Mouse (Mus musculus): ENCODE measurements around the gene Noc2l. TPM values are rescaled to one million over a fixed set of nuclear protein-coding genes. Genes with fewer than 3 reads are reported as not detected.
A peak's percentile ranks its signal among the peaks of the same experiment; 100 is the strongest.

Gene Noc2l
- polyA plus RNA-seq, 1 experiment from 2014 or later, result 19.9 TPM

- Histone ChIP-seq H3K4me1 (replicated peaks; ENCODE audit: control insufficient read depth, insufficient read depth, low read length) (no peaks in the 10 kb centered on the region), H3K4me3 (ENCODE audit: low read depth, low read length) (no peak overlapping the region), H3K27ac (ENCODE audit: low read depth, low read length) (no peak overlapping the region), H3K9ac (ENCODE audit: low read depth, low read length) (no peak overlapping the region), H3K4me2 (replicated peaks; ENCODE audit: low read depth) (no peak overlapping the region), H3K36me3 (ENCODE audit: control insufficient read depth, insufficient read depth) (peaks cover 9% of the 10 kb centered on the region), H3K27me3 (replicated peaks; ENCODE audit: control insufficient read depth, insufficient read depth, low read length) (peaks cover 33% of the 10 kb centered on the region), H3K9me3 (ENCODE audit: control insufficient read depth) (no peaks in the 10 kb centered on the region)
- no peak for TF ChIP-seq CTCF (IDR thresholded peaks at IDR 0.05; ENCODE audit: low read depth)
- 41% methylated on average over 7 of the region's 7 CpGs for WGBS
- no peak; the same call in 1 of the 2 replicates for ATAC-seq
Measured at GRCm38 (mm10) chr4:156253043-156253442, 17.2 kb downstream of the Noc2l start.

- peak; percentile 56 for ATAC-seq
- H3K4me3 ChIP-seq (ENCODE audit: low read depth, low read length), result peak overlapping the region; percentile 20; the same call in 1 of the 2 replicates
- no peak for TF ChIP-seq CTCF (IDR thresholded peaks at IDR 0.05; ENCODE audit: low read depth)
Measured at GRCm38 (mm10) chr4:156254361-156255077, 18.7 kb downstream of the Noc2l start.

GRCm38 (mm10) chr4:156255078-156255839, 19.4 kb downstream of the Noc2l start, which contains the start of gene Samd11:
TSS of gene Samd11 (minus strand) at chr4:156255657.
- WGBS, result 11% methylated on average over 26 of the region's 26 CpGs
- no peak within 1 kb of the TSS for H3K27ac ChIP-seq (ENCODE audit: low read depth, low read length)

More at GRCm38 (mm10) chr4:156254361-156255077, 18.7 kb downstream of the Noc2l start:
- no peaks in the 10 kb centered on the region for H3K9me3 ChIP-seq (ENCODE audit: control insufficient read depth)
- H3K4me2 ChIP-seq (replicated peaks; ENCODE audit: low read depth), result peak overlapping the region; percentile 43
- H3K9ac ChIP-seq (ENCODE audit: low read depth, low read length), result no peak overlapping the region
- no peak overlapping the region for H3K27ac ChIP-seq (ENCODE audit: low read depth, low read length)
- no peaks in the 10 kb centered on the region for H3K4me1 ChIP-seq (replicated peaks; ENCODE audit: control insufficient read depth, insufficient read depth, low read length)
- no peaks in the 10 kb centered on the region for H3K36me3 ChIP-seq (ENCODE audit: control insufficient read depth, insufficient read depth)
- 3% methylated on average over 28 of the region's 30 CpGs for WGBS
- peaks cover 33% of the 10 kb centered on the region for H3K27me3 ChIP-seq (replicated peaks; ENCODE audit: control insufficient read depth, insufficient read depth, low read length)

More at GRCm38 (mm10) chr4:156255078-156255839, 19.4 kb downstream of the Noc2l start, which contains the start of gene Samd11:
- Histone ChIP-seq H3K27me3 (replicated peaks; ENCODE audit: control insufficient read depth, insufficient read depth, low read length) (peaks cover 33% of the 10 kb centered on the region), H3K4me3 (ENCODE audit: low read depth, low read length) (peak within 1 kb of the TSS; percentile 20; the same call in 1 of the 2 replicates), H3K4me2 (replicated peaks; ENCODE audit: low read depth) (no peak within 1 kb of the TSS), H3K9me3 (ENCODE audit: control insufficient read depth) (no peaks in the 10 kb centered on the region), H3K9ac (ENCODE audit: low read depth, low read length) (no peak within 1 kb of the TSS), H3K36me3 (ENCODE audit: control insufficient read depth, insufficient read depth) (no peaks in the 10 kb centered on the region), H3K4me1 (replicated peaks; ENCODE audit: control insufficient read depth, insufficient read depth, low read length) (no peaks in the 10 kb centered on the region)
- no peak for TF ChIP-seq CTCF (IDR thresholded peaks at IDR 0.05; ENCODE audit: low read depth)
- ATAC-seq, result no peak; the same call in 1 of the 2 replicates

Small RNAs within 50 kb of the gene (microRNA-seq; reads per million reads assigned to microRNA genes)
- 2.2 reads per million for gene Mir7658

Other genes starting within 250 kb of the Noc2l start
- gene B3galt6, start 243.4 kb upstream of the Noc2l start, polyA plus RNA-seq (2015; fragmentation: Nextera tagmentation; extraction: Ambion mirVana), result 5.8 and 6.0 TPM in 2 replicates
- gene Sdf4, start 243.1 kb upstream of the Noc2l start, polyA plus RNA-seq (2015; fragmentation: Nextera tagmentation; extraction: Ambion mirVana), result 219 and 222 TPM in 2 replicates
- 0.14 and 0.35 TPM in 2 replicates for gene Tnfrsf4, start 222.2 kb upstream of the Noc2l start, polyA plus RNA-seq (2015; fragmentation: Nextera tagmentation; extraction: Ambion mirVana)
- gene Tnfrsf18, start 209.8 kb upstream of the Noc2l start, polyA plus RNA-seq (2015; fragmentation: Nextera tagmentation; extraction: Ambion mirVana), result 0.55 and 0.56 TPM in 2 replicates
- 2.1 and 2.6 TPM in 2 replicates for gene Ttll10, start 176.6 kb upstream of the Noc2l start, polyA plus RNA-seq (2015; fragmentation: Nextera tagmentation; extraction: Ambion mirVana)
- 3.4 and 3.5 TPM in 2 replicates for gene 9430015G10Rik, start 126.0 kb upstream of the Noc2l start, polyA plus RNA-seq (2015; fragmentation: Nextera tagmentation; extraction: Ambion mirVana)
- gene Rnf223, start 105.5 kb upstream of the Noc2l start, polyA plus RNA-seq (2015; fragmentation: Nextera tagmentation; extraction: Ambion mirVana), result not detected in 2 replicates
- 15.1 and 17.7 TPM in 2 replicates for gene Agrn, start 38.5 kb upstream of the Noc2l start, polyA plus RNA-seq (2015; fragmentation: Nextera tagmentation; extraction: Ambion mirVana)
- 36.0 and 40.5 TPM in 2 replicates for gene Isg15, start 35.2 kb upstream of the Noc2l start, polyA plus RNA-seq (2015; fragmentation: Nextera tagmentation; extraction: Ambion mirVana)
- 0.85 and 0.93 TPM in 2 replicates for gene AW011738, start 32.7 kb upstream of the Noc2l start, polyA plus RNA-seq (2015; fragmentation: Nextera tagmentation; extraction: Ambion mirVana)
- gene Perm1, start 20.1 kb upstream of the Noc2l start, polyA plus RNA-seq (2015; fragmentation: Nextera tagmentation; extraction: Ambion mirVana), result 0.39 and 0.47 TPM in 2 replicates
- 8.3 and 8.6 TPM in 2 replicates for gene Plekhn1, start 1.2 kb upstream of the Noc2l start, polyA plus RNA-seq (2015; fragmentation: Nextera tagmentation; extraction: Ambion mirVana)
- 0.18 TPM in 1 of 2 replicates, not detected in the other for gene Samd11, start 19.6 kb downstream of the Noc2l start, polyA plus RNA-seq (2015; fragmentation: Nextera tagmentation; extraction: Ambion mirVana)
- not detected in 2 replicates for gene Vmn2r-ps159, start 95.1 kb downstream of the Noc2l start, polyA plus RNA-seq (2015; fragmentation: Nextera tagmentation; extraction: Ambion mirVana)

Measured in intestine, postnatal 0 days (tissue).